Mouse (Mus musculus) cerebellum, postnatal 14 days (tissue): ENCODE data around the gene Agpat1.

Experiments used
- DNase-seq, 2 experiments: peaks; one replicate each; pipeline ENCODE4 v3.0.0; 2021; ENCODE audit warnings: mixed read lengths in 2 of 2

Gene Agpat1

DNA sequence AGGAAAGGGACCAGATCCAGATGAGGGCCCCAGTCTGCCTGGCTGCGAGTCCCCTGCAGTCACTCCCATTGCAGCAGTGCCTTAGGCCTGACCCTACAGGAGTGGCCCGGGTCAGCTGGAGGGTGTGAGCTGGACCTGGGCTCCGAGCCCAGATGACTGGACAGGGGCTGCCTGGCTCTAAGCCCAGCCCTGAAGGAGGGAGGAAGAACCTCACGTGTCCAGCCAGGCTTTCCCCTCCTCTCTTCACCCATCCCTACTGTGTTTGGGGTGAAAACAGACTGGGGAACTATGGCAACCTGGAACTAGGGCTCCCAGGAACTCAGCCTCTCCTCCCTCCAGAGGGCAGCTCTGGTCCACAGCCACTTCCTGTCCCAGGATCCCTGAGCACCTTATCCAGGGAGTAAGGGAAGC is 51.5 kb downstream of the Agpat1 start:
- DNase-seq: peak; percentile 41 to 56

DNA sequence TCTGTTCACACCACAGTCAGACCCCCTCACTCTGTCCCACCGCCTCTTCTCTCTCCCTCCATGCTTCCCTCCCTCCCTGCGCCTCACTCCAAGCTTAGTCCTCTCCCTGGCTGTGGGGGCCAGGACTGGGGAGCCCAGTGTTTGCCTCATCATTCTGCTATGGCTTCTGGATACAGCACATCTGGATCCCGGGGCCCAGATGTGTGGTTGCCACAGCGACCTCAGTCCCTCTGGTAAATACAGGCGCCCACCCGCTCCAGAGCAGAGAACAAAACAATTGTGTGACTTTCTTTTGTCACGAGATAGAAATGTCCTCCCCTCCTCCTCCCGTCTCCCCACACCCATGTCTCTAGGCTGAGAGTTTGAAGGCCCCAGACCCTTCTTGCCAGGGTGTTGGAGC is 52.6 kb downstream of the Agpat1 start:
- DNase-seq: peak in 1 of 2 experiments; percentile 8

- no peak for DNase-seq
These were observed 53.2 kb downstream of the Agpat1 start for GRCm38 (mm10) chr17:34657271-34657670.

GRCm38 (mm10) chr17:34658145-34658544 is 54.1 kb downstream of the Agpat1 start:
- DNase-seq: no peak

DNA sequence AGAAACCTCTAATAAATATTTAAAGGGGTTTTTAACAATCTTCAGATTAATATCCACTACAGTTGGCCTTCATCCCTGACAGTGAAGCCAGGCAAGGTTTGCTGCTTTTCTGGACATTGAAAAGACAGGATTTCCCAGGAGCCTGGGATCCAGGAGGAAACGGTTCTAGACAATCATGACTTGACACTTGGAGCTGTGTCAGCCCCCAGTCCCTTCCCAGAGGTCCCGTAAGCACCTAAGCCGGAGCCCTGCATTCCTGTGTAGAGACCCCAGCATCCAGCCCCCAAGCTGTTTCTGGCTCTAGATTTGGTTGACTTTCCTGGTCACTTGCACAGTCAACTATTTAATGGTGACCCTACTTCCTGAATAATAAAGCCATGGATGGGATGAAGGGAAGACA is 54.5 kb downstream of the Agpat1 start:
- peak in 1 of 2 experiments; percentile 8 for DNase-seq

DNA sequence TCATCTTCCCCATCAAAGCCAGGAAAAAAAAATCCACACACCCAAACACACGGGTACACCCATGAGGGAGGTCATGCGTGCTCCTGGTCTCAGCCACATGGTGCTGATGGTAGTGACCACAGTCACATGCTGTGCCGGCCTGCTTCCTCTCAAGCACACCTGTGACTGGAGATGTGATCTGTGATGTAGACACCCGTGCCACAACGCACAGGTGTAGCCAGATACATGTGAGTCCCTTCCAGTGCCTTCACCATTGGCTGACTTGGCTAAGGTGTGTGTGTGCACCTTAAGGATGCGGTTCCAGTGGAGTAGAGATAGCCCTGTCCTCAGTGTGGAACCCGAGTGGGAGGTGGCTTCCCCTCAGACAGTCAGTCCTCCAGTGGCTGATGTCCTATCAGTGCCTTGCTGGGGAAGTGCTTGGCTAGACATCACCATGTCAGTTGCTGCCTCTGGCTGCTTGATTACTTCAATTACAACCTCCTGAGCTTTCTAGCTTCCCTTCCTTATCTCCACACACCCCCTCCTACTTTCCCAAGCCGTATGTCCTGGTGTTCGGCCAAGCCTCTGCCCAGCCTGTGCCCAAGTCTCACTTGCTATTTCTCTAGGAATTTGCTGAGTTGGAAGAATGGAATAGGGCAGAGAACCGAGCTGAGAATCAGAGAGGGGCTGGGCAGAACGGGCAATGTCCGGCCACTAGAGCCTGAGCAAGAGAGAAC is 55.3 kb downstream of the Agpat1 start:
- DNase-seq: peak in 1 of 2 experiments; percentile 9

- DNase-seq: no peak
These were observed 55.8 kb downstream of the Agpat1 start for GRCm38 (mm10) chr17:34659897-34660214.

- peak in 1 of 2 experiments; percentile 4 for DNase-seq
These were observed 56.3 kb downstream of the Agpat1 start for GRCm38 (mm10) chr17:34660259-34660820.

- DNase-seq: no peak
These were observed 57.1 kb downstream of the Agpat1 start for GRCm38 (mm10) chr17:34661121-34661591.

DNA sequence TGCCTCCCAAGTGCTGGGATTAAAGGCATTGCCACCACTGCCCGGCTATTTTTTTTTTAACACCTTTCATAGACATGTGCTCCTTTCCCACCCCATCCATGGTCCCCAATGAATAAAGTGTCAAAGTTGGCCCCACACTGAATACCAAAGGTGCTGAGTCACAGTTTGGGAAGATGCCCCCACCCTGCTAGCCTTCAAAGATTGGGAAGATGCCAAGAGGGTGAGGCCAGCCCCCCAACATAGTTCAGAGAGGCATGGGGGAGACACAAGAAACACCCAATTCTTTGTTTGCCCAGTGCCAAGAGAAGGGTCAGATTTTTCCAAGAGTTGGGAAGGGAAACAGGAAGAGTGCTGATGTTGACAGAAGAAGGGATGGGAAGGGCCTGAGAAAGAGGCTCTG is 58.4 kb downstream of the Agpat1 start:
- no peak for DNase-seq

DNA sequence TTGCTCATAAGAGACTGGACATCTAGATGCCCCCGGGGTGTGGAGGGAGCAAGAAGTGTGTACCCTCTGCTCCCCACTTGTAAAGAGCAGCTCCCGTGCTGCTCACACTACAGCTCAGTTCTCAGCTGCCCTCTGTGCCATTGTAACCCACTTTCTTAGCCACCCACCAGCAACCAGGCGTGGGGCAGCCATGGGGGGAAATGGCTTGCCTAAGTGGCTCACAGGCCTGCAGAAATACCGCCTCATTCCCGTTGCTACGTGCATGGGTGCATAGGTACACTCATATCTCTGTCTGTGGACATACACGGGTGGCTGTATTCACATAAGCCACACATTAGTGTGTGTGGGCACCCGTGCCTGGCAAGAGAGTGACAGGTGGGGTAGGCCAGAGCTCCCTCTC is 58.9 kb downstream of the Agpat1 start:
- no peak for DNase-seq
